Mouse (Mus musculus) neural tube, embryonic 14.5 days (tissue): Measurements from ENCODE around the gene Zan. TPM values are rescaled to one million over a fixed set of nuclear protein-coding genes. Genes with fewer than 3 reads are reported as not detected.

Source experiments
- ATAC-seq: fragments of 200-750 bp; cut with Nextera tagmentation; 2 replicates; pipeline ENCODE4 v1.8.0; 2017; ENCODE audit warnings: low read depth, mild to moderate bottlenecking, moderate TSS enrichment, moderate library complexity
- H3K27ac ChIP-seq: fragments of 300-500 bp; sonication (generic); 2 replicates; pipeline ENCODE4 v1.5.1; 2014; ENCODE audit warnings: low read depth, mild to moderate bottlenecking, control low read depth, low read length, moderate library complexity, mixed read lengths
- H3K27me3 ChIP-seq: fragments of 300-500 bp; sonication (generic); 2 replicates; pipeline ENCODE4 v1.6.1; 2014; ENCODE audit warnings: low read length; ENCODE audit not compliant: control insufficient read depth, insufficient read depth
- H3K36me3 ChIP-seq: fragments of 300-500 bp; sonication (generic); 2 replicates; pipeline ENCODE4 v1.6.1; 2014; ENCODE audit warnings: low read length, mixed read lengths; ENCODE audit not compliant: control insufficient read depth, insufficient read depth
- H3K4me1 ChIP-seq: fragments of 300-500 bp; sonication (generic); 2 replicates; pipeline ENCODE4 v1.6.1; 2014; ENCODE audit warnings: low read length; ENCODE audit not compliant: control insufficient read depth, insufficient read depth
- H3K4me2 ChIP-seq: fragments of 300-500 bp; sonication (generic); 2 replicates; pipeline ENCODE4 v1.6.1; 2014; ENCODE audit warnings: mild to moderate bottlenecking, low read depth, low read length, control low read depth
- H3K4me3 ChIP-seq: fragments of 300-500 bp; sonication (generic); 2 replicates; pipeline ENCODE4 v1.5.1; 2014; ENCODE audit warnings: low read depth, low read length, control low read depth, mixed read lengths
- H3K9ac ChIP-seq: fragments of 300-500 bp; sonication (generic); replicated peaks from 2 replicates; pipeline ENCODE4 v1.6.1; 2014; ENCODE audit warnings: low read depth, mild to moderate bottlenecking, control low read depth, low read length, mixed read lengths
- H3K9me3 ChIP-seq: fragments of 300-500 bp; sonication (generic); 2 replicates; pipeline ENCODE4 v1.6.1; 2016; ENCODE audit warnings: low read length; ENCODE audit not compliant: control insufficient read depth
- WGBS: fragments of 180-500 bp; shearing (Covaris S2); extraction: QIAGEN DNeasy Blood & Tissue Kit; methylation state at CpG from one replicate; pipeline ENCODE4 v1.1.7; 2014; 5-methylcytosine and 5-hydroxymethylcytosine counted together
- polyA plus RNA-seq: library from polyadenylated mRNA; unstranded; fragments of >200 nt; fragmentation: Nextera tagmentation; extraction: Ambion mirVana; gene quantifications from 2 replicates; pipeline ENCODE4 v1.2.1, GENCODE M21; 2014

Zan gene
- polyA plus RNA-seq, 1 experiment from 2014 or later, result 0.08 TPM

DNA sequence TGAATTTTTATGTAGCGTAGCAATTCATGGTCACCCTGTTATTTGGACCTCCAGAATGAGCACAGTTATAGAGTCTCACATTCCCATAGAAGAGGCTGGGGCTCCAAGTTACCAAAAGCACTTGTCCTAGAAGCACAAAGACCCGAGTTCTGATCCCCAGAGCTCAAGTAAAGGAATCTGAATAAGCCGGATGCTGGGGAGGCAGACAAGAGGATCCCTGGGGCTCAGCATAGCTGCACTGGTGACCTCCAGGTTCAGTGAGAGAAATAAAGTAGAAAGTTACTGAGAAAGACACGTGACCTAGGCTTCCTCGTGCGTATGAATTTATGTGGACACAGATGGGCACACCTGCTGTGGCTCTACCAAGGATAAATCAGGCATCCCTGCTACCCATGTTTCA is 141.8 kb downstream of the Zan start:
- no peak overlapping the region for H3K4me3 ChIP-seq
- 79% methylated on average over 6 of the region's 6 CpGs for WGBS
- H3K4me2 ChIP-seq, result no peak overlapping the region
- peaks cover 16% of the 10 kb centered on the region for H3K4me1 ChIP-seq
- no peaks in the 10 kb centered on the region for H3K36me3 ChIP-seq
- H3K27ac ChIP-seq, result no peak overlapping the region
- no peaks in the 10 kb centered on the region for H3K9me3 ChIP-seq
- H3K9ac ChIP-seq, result no peak overlapping the region
- ATAC-seq, result no peak
- H3K27me3 ChIP-seq, result no peaks in the 10 kb centered on the region

DNA sequence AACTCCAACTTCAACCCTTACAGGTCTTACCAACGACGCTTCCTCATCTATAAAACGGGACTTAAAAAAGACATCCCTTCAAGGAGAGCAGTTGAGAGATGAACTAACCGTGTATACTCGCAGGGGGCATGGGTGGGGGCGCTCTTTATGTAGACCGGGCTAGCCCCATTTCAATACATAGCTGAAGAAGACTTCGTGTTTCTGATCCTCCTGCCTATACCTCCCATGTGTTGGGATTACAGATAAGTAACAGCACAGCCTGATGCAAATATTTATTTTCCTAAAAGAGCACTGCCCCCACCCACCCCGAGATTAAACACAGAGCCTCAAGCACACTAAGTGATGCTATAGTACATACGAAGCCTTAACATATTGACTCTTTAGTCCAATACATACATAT is 142.5 kb downstream of the Zan start:
- no peak overlapping the region for H3K9ac ChIP-seq
- H3K4me1 ChIP-seq, result peaks cover 11% of the 10 kb centered on the region
- 63% methylated on average over 10 of the region's 10 CpGs for WGBS
- no peaks in the 10 kb centered on the region for H3K36me3 ChIP-seq
- no peak overlapping the region for H3K27ac ChIP-seq
- H3K4me2 ChIP-seq, result no peak overlapping the region
- H3K9me3 ChIP-seq, result no peaks in the 10 kb centered on the region
- ATAC-seq, result no peak
- H3K27me3 ChIP-seq, result no peaks in the 10 kb centered on the region
- no peak overlapping the region for H3K4me3 ChIP-seq

DNA sequence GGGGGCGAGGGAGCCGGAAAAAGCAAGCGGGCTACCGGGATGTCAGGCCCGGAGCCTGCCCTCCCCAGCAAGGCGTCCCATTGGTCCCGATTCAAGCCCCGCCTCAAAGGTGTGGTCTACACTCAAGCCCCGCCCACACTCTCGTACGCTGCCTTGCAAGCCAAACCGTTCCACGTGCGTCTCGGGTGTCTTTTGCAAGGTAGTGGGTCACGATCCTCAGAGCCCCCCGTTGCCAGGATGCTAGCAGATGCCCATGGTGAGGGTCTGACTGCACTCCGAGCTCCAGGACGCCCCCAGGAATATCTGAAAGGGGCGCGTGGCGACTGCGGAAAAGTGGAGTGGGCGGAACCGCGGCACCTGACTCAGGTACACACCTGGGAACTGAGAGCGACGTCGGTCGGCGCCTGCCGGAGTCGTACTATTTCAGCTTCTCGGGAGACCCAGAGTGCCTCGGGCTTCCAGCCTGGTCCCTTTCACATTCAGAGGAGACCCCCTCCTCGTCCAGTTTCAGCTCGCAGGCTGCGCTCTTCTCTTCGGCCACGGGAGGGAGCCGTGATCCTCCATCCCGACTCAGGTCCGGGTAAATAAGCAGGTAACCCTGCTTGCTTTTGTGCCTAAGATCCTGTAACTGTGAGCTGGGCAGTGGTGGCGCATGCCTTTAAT is 143.2 kb downstream of the Zan start, which contains the start of gene Slc12a9:
TSS of gene Slc12a9 (minus strand) at position 86 of the 663 bp plus-strand sequence.
- Histone ChIP-seq H3K27me3 (no peaks in the 10 kb centered on the region), H3K36me3 (no peaks in the 10 kb centered on the region), H3K4me3 (peak within 1 kb of the TSS; percentile 65), H3K9me3 (no peaks in the 10 kb centered on the region), H3K27ac (no peak within 1 kb of the TSS), H3K4me2 (peak within 1 kb of the TSS; percentile 95), H3K4me1 (peaks cover 5% of the 10 kb centered on the region), H3K9ac (peak within 1 kb of the TSS; percentile 59)
- ATAC-seq, result peak; percentile 89
- WGBS, result under 1% methylated on average over 44 of the region's 44 CpGs

DNA sequence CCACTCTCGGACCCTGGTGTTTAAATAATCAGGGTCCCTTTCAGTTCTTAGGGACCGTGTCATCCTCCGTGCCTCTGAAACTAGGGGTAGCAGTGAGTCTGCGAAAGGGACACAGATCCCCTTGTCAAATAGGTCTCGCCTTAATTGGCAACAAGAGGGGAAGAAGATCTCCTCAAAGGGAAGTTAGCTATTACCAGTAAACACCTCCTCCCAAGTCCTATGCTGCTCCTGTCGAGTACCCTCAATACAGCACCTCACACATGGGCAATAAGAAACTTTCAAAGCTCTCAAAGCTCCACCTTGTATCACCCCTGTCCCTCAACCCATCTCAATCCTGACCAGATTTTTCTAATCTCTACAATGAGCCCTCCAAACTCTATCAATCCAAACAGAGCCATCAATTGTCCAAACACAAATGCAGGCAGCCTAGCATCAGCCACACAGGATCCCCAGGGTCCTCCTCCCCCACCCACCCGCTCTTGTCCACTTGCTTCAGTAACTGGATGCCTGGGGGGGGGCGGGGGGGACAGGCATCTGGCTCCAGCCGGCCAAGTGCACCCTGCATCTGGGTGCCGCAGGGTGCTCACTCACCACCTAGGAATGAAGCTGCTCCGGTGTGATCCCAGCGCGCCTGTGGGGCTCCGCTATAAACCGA is 143.9 kb downstream of the Zan start:
- no peaks in the 10 kb centered on the region for H3K27me3 ChIP-seq
- ATAC-seq, result peak; percentile 33
- H3K9me3 ChIP-seq, result no peaks in the 10 kb centered on the region
- H3K4me1 ChIP-seq, result peaks cover 5% of the 10 kb centered on the region
- H3K27ac ChIP-seq, result no peak overlapping the region
- peak overlapping the region; percentile 65 for H3K4me3 ChIP-seq
- peak overlapping the region; percentile 95 for H3K4me2 ChIP-seq
- H3K36me3 ChIP-seq, result peaks cover under 1% of the 10 kb centered on the region; the same call in 1 of the 2 replicates
- H3K9ac ChIP-seq, result peak overlapping the region; percentile 59
- 10% methylated on average over 15 of the region's 15 CpGs for WGBS

DNA sequence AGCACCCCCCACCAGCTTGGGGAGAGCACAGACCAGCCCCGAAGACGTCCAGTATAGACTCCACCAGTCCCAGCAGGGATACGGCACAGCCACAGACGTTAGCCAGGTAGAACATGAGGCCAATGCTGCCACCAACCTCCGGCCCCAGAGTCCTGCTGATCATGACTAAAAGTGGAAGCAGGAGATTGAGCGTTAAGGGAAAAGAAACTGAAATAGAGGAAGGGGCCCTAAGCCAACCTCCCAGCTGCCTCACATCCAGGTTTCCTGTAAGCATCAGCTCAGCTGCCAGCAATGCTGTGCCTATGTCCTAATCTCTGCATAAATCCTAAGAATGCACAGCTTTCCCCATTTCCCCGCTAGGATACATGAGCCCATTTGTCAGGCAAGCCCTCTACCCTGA is 146.0 kb downstream of the Zan start:
- Histone ChIP-seq H3K36me3 (peaks cover 12% of the 10 kb centered on the region), H3K4me3 (no peak overlapping the region), H3K4me1 (peaks cover 5% of the 10 kb centered on the region), H3K27me3 (no peaks in the 10 kb centered on the region), H3K4me2 (no peak overlapping the region), H3K9me3 (no peaks in the 10 kb centered on the region), H3K27ac (no peak overlapping the region), H3K9ac (no peak overlapping the region)
- 90% methylated on average over 7 of the region's 7 CpGs for WGBS
- ATAC-seq, result no peak

Other genes starting within 250 kb of the Zan start
- 61.8 and 79.1 TPM in 2 replicates for gene Ache, start 189.5 kb downstream of the Zan start, polyA plus RNA-seq
- 19.7 and 24.0 TPM in 2 replicates for gene Ufsp1, start 182.4 kb downstream of the Zan start, polyA plus RNA-seq
- gene Srrt, start 169.4 kb downstream of the Zan start, polyA plus RNA-seq, result 81.8 and 91.5 TPM in 2 replicates
- gene Trip6, start 162.7 kb downstream of the Zan start, polyA plus RNA-seq, result 8.0 and 11.5 TPM in 2 replicates
- gene Slc12a9, start 143.5 kb downstream of the Zan start, polyA plus RNA-seq, result 16.4 and 17.8 TPM in 2 replicates
- 2.7 and 8.8 TPM in 2 replicates for gene Ephb4, start 127.0 kb downstream of the Zan start, polyA plus RNA-seq
- gene Pop7, start 25.5 kb upstream of the Zan start, polyA plus RNA-seq, result 82.9 and 98.3 TPM in 2 replicates
- gene Gigyf1, start 41.5 kb upstream of the Zan start, polyA plus RNA-seq, result 16.3 and 21.2 TPM in 2 replicates
- gene Epo, start 56.2 kb upstream of the Zan start, polyA plus RNA-seq, result not detected in 2 replicates
- gene Gnb2, start 56.4 kb upstream of the Zan start, polyA plus RNA-seq, result 553 and 557 TPM in 2 replicates
- gene Actl6b, start 76.5 kb upstream of the Zan start, polyA plus RNA-seq, result 206 and 236 TPM in 2 replicates
- 4.9 and 5.8 TPM in 2 replicates for gene Tfr2, start 92.8 kb upstream of the Zan start, polyA plus RNA-seq
- gene Mospd3, start 124.0 kb upstream of the Zan start, polyA plus RNA-seq, result 80.5 and 90.7 TPM in 2 replicates
- gene Pcolce, start 136.7 kb upstream of the Zan start, polyA plus RNA-seq, result 2.4 and 59.1 TPM in 2 replicates
- gene Fbxo24, start 151.9 kb upstream of the Zan start, polyA plus RNA-seq, result 0.19 TPM in 1 of 2 replicates, not detected in the other
- 16.0 and 18.4 TPM in 2 replicates for gene Lrch4, start 152.1 kb upstream of the Zan start, polyA plus RNA-seq
- gene Gm20605, start 152.1 kb upstream of the Zan start, polyA plus RNA-seq, result 6.5 and 7.9 TPM in 2 replicates
- 5.7 and 5.9 TPM in 2 replicates for gene Sap25, start 164.3 kb upstream of the Zan start, polyA plus RNA-seq
- gene Irs3, start 168.7 kb upstream of the Zan start, polyA plus RNA-seq, result 0.31 TPM in 1 of 2 replicates, not detected in the other
- 11.3 and 12.9 TPM in 2 replicates for gene Agfg2, start 207.7 kb upstream of the Zan start, polyA plus RNA-seq